Mouse (Mus musculus) embryonic facial prominence, embryonic 15.5 days (tissue): ENCODE data around the gene Astn1. TPM values are rescaled to one million over a fixed set of nuclear protein-coding genes. Genes with fewer than 3 reads are reported as not detected.

Experiments
- ATAC-seq: fragments of 200-750 bp; cut with Nextera tagmentation; 2 replicates; pipeline ENCODE4 v1.8.0; 2017; ENCODE audit warnings: low read depth, moderate TSS enrichment; ENCODE audit not compliant: insufficient number of reproducible peaks, low FRiP score, low TSS enrichment
- H3K27ac ChIP-seq: fragments of 300-500 bp; sonication (generic); replicated peaks from 2 replicates; pipeline ENCODE4 v1.5.1; 2015; ENCODE audit warnings: mild to moderate bottlenecking, inconsistent platforms
- H3K27me3 ChIP-seq: fragments of 300-500 bp; sonication (generic); 2 replicates; pipeline ENCODE4 v1.6.1; 2015; ENCODE audit warnings: inconsistent platforms
- H3K36me3 ChIP-seq: fragments of 300-500 bp; sonication (generic); 2 replicates; pipeline ENCODE4 v1.6.1; 2015; ENCODE audit warnings: mild to moderate bottlenecking, inconsistent platforms
- H3K4me1 ChIP-seq: fragments of 300-500 bp; sonication (generic); 2 replicates; pipeline ENCODE4 v1.6.1; 2015; ENCODE audit warnings: inconsistent platforms
- H3K4me2 ChIP-seq: fragments of 300-500 bp; sonication (generic); replicated peaks from 2 replicates; pipeline ENCODE4 v1.6.1; 2015; ENCODE audit warnings: mild to moderate bottlenecking, inconsistent platforms
- H3K4me3 ChIP-seq: fragments of 300-500 bp; sonication (generic); replicated peaks from 2 replicates; pipeline ENCODE4 v1.5.1; 2015; ENCODE audit warnings: mild to moderate bottlenecking, inconsistent platforms
- H3K9ac ChIP-seq: fragments of 300-500 bp; sonication (generic); 2 replicates; pipeline ENCODE4 v1.6.1; 2015; ENCODE audit warnings: inconsistent platforms
- H3K9me3 ChIP-seq: fragments of 300-500 bp; sonication (generic); replicated peaks from 2 replicates; pipeline ENCODE4 v1.6.1; 2016; ENCODE audit warnings: inconsistent platforms
- WGBS: fragments of 180-500 bp; shearing (Covaris S2); methylation state at CpG from one replicate; pipeline ENCODE4 v1.1.7; 2015; 5-methylcytosine and 5-hydroxymethylcytosine counted together
- polyA plus RNA-seq: library from polyadenylated mRNA; unstranded; fragments of >200 nt; fragmentation: Nextera tagmentation; extraction: Ambion mirVana; gene quantifications from 2 replicates; pipeline ENCODE4 v1.2.1, GENCODE M21; 2015

Gene Astn1
- polyA plus RNA-seq, 1 experiment from 2014 or later = 1.7 TPM

DNA sequence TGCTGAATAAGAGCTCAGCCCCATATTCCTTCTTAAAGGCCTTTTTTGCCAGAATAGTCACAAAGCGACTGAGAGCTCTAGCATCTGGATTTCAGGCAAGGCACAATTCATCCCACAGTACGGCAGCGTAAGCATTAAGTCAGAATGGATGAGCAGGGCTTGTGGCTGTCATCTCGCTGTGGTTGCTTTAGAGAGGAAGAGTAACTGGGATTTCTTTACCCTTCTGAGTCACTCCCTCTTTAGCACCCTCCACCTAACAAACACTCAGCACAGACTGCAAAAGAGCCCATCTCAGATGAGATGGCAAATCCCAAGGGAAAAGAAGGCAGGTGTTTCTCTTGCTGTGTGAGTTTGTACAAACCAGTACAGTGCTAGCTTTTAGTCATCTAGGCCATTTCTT, 183.0 kb downstream of the Astn1 start:
- Histone ChIP-seq H3K27ac (no peak overlapping the region), H3K36me3 (no peaks in the 10 kb centered on the region), H3K27me3 (no peaks in the 10 kb centered on the region), H3K4me1 (no peaks in the 10 kb centered on the region), H3K9ac (no peak overlapping the region), H3K4me3 (no peak overlapping the region), H3K4me2 (no peak overlapping the region), H3K9me3 (no peaks in the 10 kb centered on the region)
- ATAC-seq = no peak
- WGBS = 81% methylated on average over 4 of the region's 4 CpGs

DNA sequence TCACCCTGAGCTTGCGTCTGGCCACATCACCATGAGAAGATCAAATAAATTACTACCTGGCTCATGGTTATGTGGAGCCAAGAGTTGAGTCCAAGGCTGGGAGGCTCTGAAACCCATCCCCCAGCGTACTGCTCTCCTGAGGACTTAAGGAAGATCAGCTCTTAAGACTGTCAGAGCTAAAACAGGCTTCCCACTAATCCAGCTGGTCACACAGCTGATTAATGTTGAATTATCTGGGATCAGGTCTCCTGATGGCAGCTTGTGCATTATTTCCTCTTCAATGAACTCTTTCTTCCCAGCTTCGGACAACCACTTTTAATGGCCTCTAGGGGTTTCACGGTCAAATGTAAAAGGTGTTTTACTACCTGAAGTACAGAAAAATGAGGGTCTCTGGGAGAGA, 184.4 kb downstream of the Astn1 start:
- 52% methylated on average over 4 of the region's 4 CpGs for WGBS
- no peak overlapping the region for H3K9ac ChIP-seq
- H3K27ac ChIP-seq = no peak overlapping the region
- no peaks in the 10 kb centered on the region for H3K9me3 ChIP-seq
- no peak overlapping the region for H3K4me2 ChIP-seq
- H3K27me3 ChIP-seq = no peaks in the 10 kb centered on the region
- H3K4me1 ChIP-seq = no peaks in the 10 kb centered on the region
- ATAC-seq = no peak; the same call in 1 of the 2 replicates
- no peaks in the 10 kb centered on the region for H3K36me3 ChIP-seq
- no peak overlapping the region for H3K4me3 ChIP-seq

DNA sequence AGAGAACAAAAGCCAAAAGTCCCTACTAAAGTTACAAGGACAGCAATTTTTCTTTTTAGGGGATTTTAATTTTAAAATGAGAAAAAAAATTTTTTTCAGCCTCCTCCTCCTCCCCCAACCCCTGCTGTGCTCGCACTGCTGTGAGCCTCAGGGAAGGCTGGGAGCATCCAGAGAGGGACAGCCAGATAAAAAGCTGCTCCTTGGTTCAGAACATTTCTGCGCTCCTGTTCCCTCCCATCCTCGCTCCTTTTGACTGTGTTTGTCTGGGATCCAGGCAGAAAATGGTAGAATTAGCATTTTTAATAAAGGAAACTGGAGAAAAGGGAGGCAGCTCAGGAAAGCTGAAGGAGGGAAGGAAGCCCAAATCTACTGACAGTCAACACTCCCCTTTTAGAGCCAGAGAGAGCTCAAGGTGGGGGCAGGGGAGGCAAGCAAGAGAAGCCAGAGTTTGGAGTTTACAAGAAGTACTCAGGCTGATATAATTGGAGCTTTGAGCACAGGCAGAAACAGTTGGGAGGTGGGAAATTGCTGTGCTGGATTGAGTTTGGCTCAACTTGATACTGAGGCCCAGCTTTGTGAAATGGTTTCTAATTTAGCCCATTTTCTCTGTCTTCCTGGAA, 185.6 kb downstream of the Astn1 start:
- 24% methylated on average over 3 of the region's 3 CpGs for WGBS
- Histone ChIP-seq H3K4me3 (no peak overlapping the region), H3K4me1 (no peaks in the 10 kb centered on the region), H3K27me3 (no peaks in the 10 kb centered on the region), H3K9me3 (no peaks in the 10 kb centered on the region), H3K27ac (no peak overlapping the region), H3K36me3 (no peaks in the 10 kb centered on the region), H3K9ac (no peak overlapping the region), H3K4me2 (no peak overlapping the region)
- ATAC-seq = no peak

DNA sequence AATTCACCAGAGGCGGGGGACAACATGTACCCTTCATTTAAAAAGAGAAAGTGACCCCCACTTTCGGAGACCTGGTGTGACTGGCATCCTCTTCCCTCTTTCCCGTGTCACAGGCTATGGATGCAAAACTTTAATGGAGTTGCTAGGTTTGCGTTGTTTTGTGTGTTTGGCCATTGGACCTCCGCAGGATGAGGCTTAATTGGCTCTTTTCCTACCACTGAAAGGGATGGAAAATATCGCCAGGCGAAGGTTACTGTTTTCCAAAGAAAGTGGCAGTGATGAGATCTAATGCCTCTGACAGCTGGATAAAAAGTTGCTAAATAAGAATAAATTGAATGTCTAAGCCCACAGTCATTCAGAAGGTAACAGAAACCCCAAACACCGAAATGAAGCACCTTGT, 186.2 kb downstream of the Astn1 start:
- H3K4me1 ChIP-seq = no peaks in the 10 kb centered on the region
- no peak overlapping the region for H3K4me2 ChIP-seq
- H3K27me3 ChIP-seq = no peaks in the 10 kb centered on the region
- 76% methylated on average over 8 of the region's 8 CpGs for WGBS
- no peak overlapping the region for H3K9ac ChIP-seq
- H3K27ac ChIP-seq = no peak overlapping the region
- H3K4me3 ChIP-seq = no peak overlapping the region
- H3K36me3 ChIP-seq = no peaks in the 10 kb centered on the region
- H3K9me3 ChIP-seq = no peaks in the 10 kb centered on the region
- no peak for ATAC-seq

DNA sequence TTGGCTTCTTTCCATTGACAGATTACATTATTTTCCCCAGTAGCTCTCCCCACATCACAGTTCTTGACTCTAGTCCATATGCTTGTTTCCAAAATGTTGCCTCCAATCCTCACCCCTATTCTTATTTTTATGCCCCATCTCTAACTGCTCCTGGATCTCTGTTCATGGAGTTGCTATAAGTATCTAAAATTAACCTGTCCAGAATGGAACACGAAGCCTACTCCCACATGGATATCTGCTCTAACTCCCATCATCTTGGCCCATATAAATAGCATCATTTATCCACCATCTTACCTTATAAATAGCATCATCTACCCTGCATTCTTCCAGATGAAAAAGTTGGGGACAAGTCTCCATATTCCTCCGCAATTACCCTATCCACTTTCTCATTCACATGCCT, 187.5 kb downstream of the Astn1 start:
- H3K9me3 ChIP-seq = no peaks in the 10 kb centered on the region
- 0 out of 2 replicates have a peak, but pooled peaks cover 5% of the 10 kb centered on the region for H3K4me1 ChIP-seq
- WGBS = 86% methylated on average over 2 of the region's 2 CpGs
- H3K4me2 ChIP-seq = no peak overlapping the region
- H3K9ac ChIP-seq = no peak overlapping the region
- H3K36me3 ChIP-seq = no peaks in the 10 kb centered on the region
- no peak overlapping the region for H3K4me3 ChIP-seq
- H3K27ac ChIP-seq = no peak overlapping the region
- no peak for ATAC-seq
- H3K27me3 ChIP-seq = no peaks in the 10 kb centered on the region

DNA sequence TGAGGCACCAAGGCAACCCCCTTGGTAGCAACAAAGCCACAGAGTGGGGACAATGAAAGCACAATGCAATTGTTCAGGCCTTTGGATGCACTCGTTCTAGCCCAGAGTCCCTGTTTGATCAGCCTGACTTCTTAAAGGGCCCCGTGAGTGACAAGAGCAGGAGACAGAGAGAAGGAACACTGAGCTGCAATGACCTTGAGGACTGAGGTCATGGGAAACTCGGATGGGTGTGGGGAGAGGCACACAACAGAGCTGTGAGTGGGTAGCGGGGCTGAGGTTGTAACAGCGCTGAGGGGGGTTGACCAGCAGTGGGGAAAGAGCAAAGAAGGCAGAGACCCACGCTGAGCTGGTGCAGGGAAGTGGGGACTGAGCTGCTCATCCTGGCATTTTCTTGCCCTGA, 189.9 kb downstream of the Astn1 start:
- no peak overlapping the region for H3K9ac ChIP-seq
- no peaks in the 10 kb centered on the region for H3K27me3 ChIP-seq
- no peak overlapping the region for H3K4me3 ChIP-seq
- no peaks in the 10 kb centered on the region for H3K36me3 ChIP-seq
- H3K4me2 ChIP-seq = no peak overlapping the region
- no peaks in the 10 kb centered on the region for H3K9me3 ChIP-seq
- 0 out of 2 replicates have a peak, but pooled peaks cover 5% of the 10 kb centered on the region for H3K4me1 ChIP-seq
- ATAC-seq = no peak
- no peak overlapping the region for H3K27ac ChIP-seq
- WGBS = 40% methylated on average over 6 of the region's 6 CpGs

DNA sequence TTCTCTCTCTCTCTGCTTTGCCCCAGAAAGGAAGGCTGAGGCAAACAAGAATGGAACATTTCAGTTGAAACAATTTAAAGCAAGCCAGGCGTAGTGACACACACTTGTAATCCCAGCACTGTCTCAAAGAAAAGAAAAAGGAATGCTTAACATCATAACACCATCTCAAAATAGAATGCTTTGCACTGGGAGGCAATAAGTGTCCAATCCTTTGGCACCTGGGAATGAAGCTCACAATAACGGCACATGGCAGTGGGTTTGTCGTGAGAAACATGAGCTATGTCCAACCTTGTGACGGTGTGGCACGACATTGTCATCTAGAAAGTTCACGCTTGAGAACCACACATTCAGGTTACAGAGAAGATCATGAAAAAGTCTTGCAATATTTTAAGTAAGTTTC, 191.3 kb downstream of the Astn1 start:
- H3K27ac ChIP-seq = no peak overlapping the region
- no peak for ATAC-seq
- WGBS = 77% methylated on average over 6 of the region's 6 CpGs

DNA sequence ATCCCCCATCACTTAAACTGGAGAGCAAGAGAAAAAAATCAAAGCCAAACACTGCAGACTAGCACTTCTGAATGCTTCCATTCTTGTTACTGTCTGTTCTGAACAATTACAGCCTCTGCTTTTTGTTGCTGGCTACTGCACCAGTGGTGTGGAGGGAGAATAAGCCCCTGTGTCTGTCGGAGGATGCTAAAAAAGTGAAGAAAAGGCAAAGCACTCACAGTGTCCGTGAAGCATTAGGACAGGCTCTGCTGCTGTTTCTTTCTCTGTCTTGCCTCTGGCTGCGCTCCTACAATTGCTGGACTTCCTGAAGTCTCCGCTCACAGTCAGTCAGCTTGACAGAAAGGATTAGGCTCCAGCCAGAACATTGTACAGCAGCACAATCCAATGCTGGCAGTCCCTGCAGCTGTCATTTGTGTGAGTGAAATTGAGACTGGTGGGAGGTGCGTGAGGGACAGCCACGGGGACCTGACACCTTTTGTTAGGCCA, 192.0 kb downstream of the Astn1 start:
- Histone ChIP-seq H3K4me3 (no peak overlapping the region), H3K36me3 (no peaks in the 10 kb centered on the region), H3K27me3 (no peaks in the 10 kb centered on the region), H3K4me2 (no peak overlapping the region), H3K4me1 (0 out of 2 replicates have a peak, but pooled peaks cover 5% of the 10 kb centered on the region), H3K27ac (no peak overlapping the region), H3K9ac (no peak overlapping the region), H3K9me3 (no peaks in the 10 kb centered on the region)
- ATAC-seq = no peak
- WGBS = 12% methylated on average over 6 of the region's 6 CpGs

More for the DNA sequence above, 191.3 kb downstream of the Astn1 start:
- H3K9me3 ChIP-seq = no peaks in the 10 kb centered on the region
- H3K4me1 ChIP-seq = 0 out of 2 replicates have a peak, but pooled peaks cover 5% of the 10 kb centered on the region
- no peak overlapping the region for H3K4me3 ChIP-seq
- no peak overlapping the region for H3K9ac ChIP-seq
- H3K4me2 ChIP-seq = no peak overlapping the region
- no peaks in the 10 kb centered on the region for H3K36me3 ChIP-seq
- H3K27me3 ChIP-seq = no peaks in the 10 kb centered on the region

DNA sequence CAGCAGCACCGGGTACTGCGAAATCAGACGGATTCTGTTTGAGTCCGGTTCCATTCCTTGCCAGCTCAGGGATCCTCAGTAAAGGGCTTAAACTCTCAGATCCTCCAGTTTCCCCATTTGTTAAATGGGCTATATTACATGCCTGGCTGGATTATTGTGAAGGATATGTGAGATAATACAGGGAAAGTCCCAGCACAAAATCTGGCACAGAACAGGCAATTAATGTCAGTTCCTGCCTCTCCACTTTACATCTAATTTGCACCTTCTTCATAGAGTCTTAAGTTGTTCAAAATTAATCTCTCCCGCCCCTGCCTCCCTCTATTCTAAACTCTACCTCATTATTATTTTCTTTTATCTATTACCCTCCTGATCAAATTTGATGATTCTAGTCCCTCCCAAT, 211.1 kb downstream of the Astn1 start:
- Histone ChIP-seq H3K9me3 (no peaks in the 10 kb centered on the region), H3K27ac (no peak overlapping the region), H3K4me3 (no peak overlapping the region), H3K36me3 (no peaks in the 10 kb centered on the region), H3K4me2 (no peak overlapping the region), H3K9ac (no peak overlapping the region), H3K27me3 (no peaks in the 10 kb centered on the region), H3K4me1 (no peaks in the 10 kb centered on the region)
- 85% methylated on average over 5 of the region's 5 CpGs for WGBS
- no peak for ATAC-seq

DNA sequence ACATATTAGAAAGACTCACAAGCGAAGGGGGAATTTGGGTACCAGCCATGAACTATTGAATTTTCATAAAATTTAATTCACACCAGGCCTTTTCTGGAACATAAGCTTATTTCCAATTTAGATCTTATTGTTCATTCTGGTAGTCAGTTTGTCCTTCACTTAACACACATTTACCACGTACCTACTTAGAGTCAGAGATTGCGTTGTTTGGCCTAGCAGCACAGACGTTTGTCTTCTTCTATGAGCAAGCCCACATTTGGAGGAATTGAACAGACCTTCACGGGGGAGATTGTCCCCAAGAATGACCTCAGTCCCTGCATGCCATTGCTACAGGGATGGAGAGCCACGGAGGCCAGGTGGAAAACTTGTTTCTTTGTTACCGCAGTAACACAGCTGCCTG, 211.5 kb downstream of the Astn1 start:
- Histone ChIP-seq H3K9ac (no peak overlapping the region), H3K27ac (no peak overlapping the region), H3K36me3 (no peaks in the 10 kb centered on the region), H3K27me3 (no peaks in the 10 kb centered on the region), H3K9me3 (no peaks in the 10 kb centered on the region), H3K4me1 (no peaks in the 10 kb centered on the region), H3K4me3 (no peak overlapping the region), H3K4me2 (no peak overlapping the region)
- ATAC-seq = no peak
- 83% methylated on average over 7 of the region's 7 CpGs for WGBS

DNA sequence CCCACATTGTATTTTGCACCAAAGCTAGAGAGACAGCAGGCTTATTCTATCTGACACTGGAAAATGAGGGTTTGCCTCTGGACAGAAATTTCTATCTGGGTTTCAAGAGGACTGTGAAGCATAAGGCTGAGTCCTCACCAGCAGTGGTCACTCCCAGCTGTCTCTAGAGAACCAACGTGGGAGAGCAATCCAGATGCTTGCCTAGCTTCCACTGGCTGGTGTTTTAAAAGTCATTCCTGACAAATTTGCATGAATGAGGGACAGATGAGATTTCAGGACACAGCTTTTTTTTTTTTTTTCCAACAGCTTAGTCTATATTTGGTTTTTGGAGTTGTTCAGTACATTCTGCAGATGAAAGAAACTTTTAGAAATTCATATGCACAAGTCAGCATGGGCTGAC, 213.9 kb downstream of the Astn1 start:
- H3K4me1 ChIP-seq = no peaks in the 10 kb centered on the region
- no peaks in the 10 kb centered on the region for H3K9me3 ChIP-seq
- H3K27me3 ChIP-seq = no peaks in the 10 kb centered on the region
- H3K36me3 ChIP-seq = no peaks in the 10 kb centered on the region
- H3K4me3 ChIP-seq = no peak overlapping the region
- ATAC-seq = no peak
- 42% methylated on average over 1 of the region's 1 CpGs for WGBS
- H3K27ac ChIP-seq = no peak overlapping the region
- H3K9ac ChIP-seq = no peak overlapping the region
- H3K4me2 ChIP-seq = no peak overlapping the region

DNA sequence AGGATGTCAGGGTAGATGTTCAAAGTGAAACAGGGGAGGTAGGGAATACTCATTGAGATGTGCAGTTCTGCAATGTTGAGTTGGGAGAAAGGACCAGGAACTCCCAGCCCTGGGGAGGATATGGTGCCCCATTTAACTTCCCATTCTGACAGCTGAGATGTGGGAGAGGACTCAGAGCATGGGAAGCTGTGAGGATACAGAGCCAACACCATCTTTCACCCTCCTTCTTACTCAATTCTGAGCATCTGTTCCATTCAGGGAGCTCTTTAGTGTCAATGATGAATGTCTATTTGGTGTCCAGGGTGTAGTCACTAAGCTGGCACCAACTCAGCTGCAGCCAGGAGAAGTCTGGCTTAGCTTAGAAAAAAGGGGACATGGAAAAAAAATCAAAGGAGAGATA, 219.7 kb downstream of the Astn1 start:
- Histone ChIP-seq H3K9ac (no peak overlapping the region), H3K27me3 (no peaks in the 10 kb centered on the region), H3K4me3 (no peak overlapping the region), H3K36me3 (no peaks in the 10 kb centered on the region), H3K9me3 (no peaks in the 10 kb centered on the region), H3K27ac (no peak overlapping the region), H3K4me1 (no peaks in the 10 kb centered on the region), H3K4me2 (no peak overlapping the region)
- no peak for ATAC-seq
